Mouse (Mus musculus): ENCODE results near the gene Vmn2r83.
A peak's percentile ranks its signal among the peaks of the same experiment; 100 is the strongest.
"Not testable (repeated sequence)": the region's sequence is repeated elsewhere in the genome, so short reads cannot be mapped to it uniquely, and the experiment has no call there.

The Vmn2r83 gene

GRCm38 (mm10) chr10:79468431-79468830 is at the start of gene Vmn2r83:
Gene Vmn2r83 (plus strand): TSS chr10:79468731.
- no peak for DNase-seq

- not testable (repeated sequence) for DNase-seq
Measured at GRCm38 (mm10) chr10:79435141-79435820, 33.2 kb upstream of the Vmn2r83 start.

- no peak for DNase-seq
Measured at GRCm38 (mm10) chr10:79495886-79496285, 27.4 kb downstream of the Vmn2r83 start.

GRCm38 (mm10) chr10:79496701-79497288 is 28.3 kb downstream of the Vmn2r83 start:
- no peak for DNase-seq

GRCm38 (mm10) chr10:79502830-79503644 is 34.5 kb downstream of the Vmn2r83 start:
- no peak for DNase-seq

GRCm38 (mm10) chr10:79506709-79507108 is 38.2 kb downstream of the Vmn2r83 start:
- no peak for DNase-seq

- no peak for DNase-seq
Measured at GRCm38 (mm10) chr10:79524433-79524832, 55.9 kb downstream of the Vmn2r83 start.

- no peak for DNase-seq
Measured at GRCm38 (mm10) chr10:79525456-79526325, 57.2 kb downstream of the Vmn2r83 start.

- no peak for DNase-seq
Measured at GRCm38 (mm10) chr10:79526661-79527452, 58.3 kb downstream of the Vmn2r83 start.

- no peak for DNase-seq
Measured at GRCm38 (mm10) chr10:79527453-79527845, 58.9 kb downstream of the Vmn2r83 start.

- DNase-seq, result no peak
Measured at GRCm38 (mm10) chr10:79528081-79528480, 59.5 kb downstream of the Vmn2r83 start.

GRCm38 (mm10) chr10:79530241-79530640 is 61.7 kb downstream of the Vmn2r83 start:
- DNase-seq, result no peak

- no peak for DNase-seq
Measured at GRCm38 (mm10) chr10:79530721-79531120, 62.2 kb downstream of the Vmn2r83 start.

GRCm38 (mm10) chr10:79531593-79531992 is 63.1 kb downstream of the Vmn2r83 start:
- DNase-seq, result no peak

- no peak for DNase-seq
Measured at GRCm38 (mm10) chr10:79532678-79533077, 64.1 kb downstream of the Vmn2r83 start.

GRCm38 (mm10) chr10:79533126-79533911 is 64.8 kb downstream of the Vmn2r83 start, which contains the start of gene Plpp2:
Gene Plpp2 (minus strand): TSS chr10:79533796.
- DNase-seq, result peak; percentile 54

- DNase-seq, result no peak
Measured at GRCm38 (mm10) chr10:79534426-79534825, 65.9 kb downstream of the Vmn2r83 start.

GRCm38 (mm10) chr10:79535431-79535830 is 66.9 kb downstream of the Vmn2r83 start:
- no peak for DNase-seq

- DNase-seq, result no peak
Measured at GRCm38 (mm10) chr10:79536461-79537080, 68.0 kb downstream of the Vmn2r83 start.

- DNase-seq, result no peak
Measured at GRCm38 (mm10) chr10:79537271-79537670, 68.7 kb downstream of the Vmn2r83 start.

GRCm38 (mm10) chr10:79537781-79538180 is 69.2 kb downstream of the Vmn2r83 start:
- DNase-seq, result no peak

Data from thymus, postnatal 25 days (tissue).